Mouse (Mus musculus) frontal cortex, adult (tissue): ENCODE measurements around the gene Lrr1.

ENCODE experiments used
- ATAC-seq: cut with Nextera tagmentation; 2 replicates; pipeline ENCODE4 v1.9.2; 2017; ENCODE audit warnings: mild to moderate bottlenecking, moderate library complexity, mixed read lengths; ENCODE audit not compliant: low TSS enrichment

The Lrr1 gene

GRCm38 (mm10) chr12:69198164-69198535, 29.5 kb downstream of the Lrr1 start, which contains the start of gene Dnaaf2:
Dnaaf2 (minus strand) TSS chr12:69198429.
- ATAC-seq, result peak; percentile 21

- no peak for ATAC-seq
Measured at GRCm38 (mm10) chr12:69198985-69199384, 30.4 kb downstream of the Lrr1 start.

GRCm38 (mm10) chr12:69204052-69204833, 35.6 kb downstream of the Lrr1 start, which contains the start of gene Gm49384:
Gm49384 (minus strand) TSS chr12:69204267.
- no peak for ATAC-seq

- ATAC-seq, result no peak
Measured at GRCm38 (mm10) chr12:69207396-69207795, 38.8 kb downstream of the Lrr1 start.

GRCm38 (mm10) chr12:69207926-69208325, 39.3 kb downstream of the Lrr1 start:
- ATAC-seq, result no peak

- ATAC-seq, result no peak
Measured at GRCm38 (mm10) chr12:69208520-69208919, 39.9 kb downstream of the Lrr1 start.

- no peak for ATAC-seq
Measured at GRCm38 (mm10) chr12:69210056-69210979, 41.7 kb downstream of the Lrr1 start.

- ATAC-seq, result no peak
Measured at GRCm38 (mm10) chr12:69211057-69211456, 42.4 kb downstream of the Lrr1 start.

GRCm38 (mm10) chr12:69213186-69213777, 44.7 kb downstream of the Lrr1 start:
- ATAC-seq, result no peak

GRCm38 (mm10) chr12:69214393-69214792, 45.8 kb downstream of the Lrr1 start:
- no peak for ATAC-seq

- ATAC-seq, result peak; percentile 41; the same call in 1 of the 2 replicates
Measured at GRCm38 (mm10) chr12:69215000-69215785, 46.6 kb downstream of the Lrr1 start.

GRCm38 (mm10) chr12:69216587-69216986, 48.0 kb downstream of the Lrr1 start:
- ATAC-seq, result no peak

GRCm38 (mm10) chr12:69220613-69221277, 52.1 kb downstream of the Lrr1 start:
- no peak for ATAC-seq

GRCm38 (mm10) chr12:69227776-69228466, 59.3 kb downstream of the Lrr1 start, which contains the start of gene Pole2:
Pole2 (minus strand) TSS chr12:69228195.
- ATAC-seq, result peak; percentile 96
